Mouse (Mus musculus) small intestine, adult 2 months (tissue): ENCODE data around the gene Ogg1.

Source experiments
- CTCF ChIP-seq: fragments of 200-500 bp; IDR thresholded peaks from 2 replicates; pipeline ENCODE4 v1.5.1; 2012; ENCODE audit warnings: low read depth, mild to moderate bottlenecking, control low read depth, inconsistent platforms, low read length, moderate library complexity, mixed read lengths; ENCODE audit not compliant: insufficient replicate concordance, insufficient read length; ENCODE audit errors: extremely low read depth
- POLR2A ChIP-seq: fragments of 200-500 bp; IDR thresholded peaks from 2 replicates; pipeline ENCODE4 v1.6.1; 2012; ENCODE audit warnings: low read depth, mild to moderate bottlenecking, control low read depth, inconsistent platforms, low read length, moderate library complexity

DNA sequence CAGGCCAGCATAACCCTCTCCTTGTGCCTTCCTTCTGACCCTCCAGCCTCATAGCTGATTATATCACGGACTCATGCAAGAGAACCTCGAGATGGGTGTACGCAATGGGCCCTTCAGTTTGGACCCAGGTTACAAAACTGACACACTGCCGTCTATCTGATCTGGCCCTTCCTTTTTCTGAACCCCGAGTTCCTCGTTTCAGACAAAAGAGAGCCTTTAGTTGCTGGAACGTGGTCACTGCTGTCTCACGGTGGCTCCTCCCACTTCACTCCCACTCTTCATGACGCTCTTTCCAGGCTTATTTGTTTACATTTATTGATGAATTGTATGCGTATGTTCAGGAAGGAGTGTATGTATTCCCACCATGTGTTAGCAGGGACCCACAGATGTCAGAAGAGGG is 24.9 kb downstream of the Ogg1 start:
- no peak for TF ChIP-seq CTCF
- no peak for TF ChIP-seq POLR2A
